Mouse (Mus musculus): ENCODE measurements at regions not wholly inside any gene's neighbourhood (a gene's known extent, or its start where the extent isn't known, plus 50 kb on each side); places are given as distances from the start of the nearest gene placed in this dataset.

GRCm38 (mm10) chr13:107730976-107731375 lies 313.3 kb upstream of the Smim15 start:
- H3K27ac ChIP-seq (ENCODE audit: insufficient read depth, low read depth, low read length, poor library complexity, severe bottlenecking): no peak overlapping the region
- H3K9me3 ChIP-seq (ENCODE audit: control insufficient read depth, insufficient read depth, low read depth, low read length): no peaks in the 10 kb centered on the region
- no peaks in the 10 kb centered on the region for H3K4me1 ChIP-seq (ENCODE audit: control insufficient read depth in 2 of 2, insufficient read depth in 2 of 2, low read length in 2 of 2, poor library complexity in 1 of 2)
- no peak overlapping the region for H3K4me3 ChIP-seq (ENCODE audit: insufficient read depth in 1 of 2, low read depth in 1 of 2, low read length in 2 of 2, poor library complexity in 1 of 2, severe bottlenecking in 1 of 2)
- in situ Hi-C loops (cut with MboI; ENCODE audit: low sequenced_read_pairs in 2 of 2, unreplicated experiment in 2 of 2): no loop called here
- TF ChIP-seq HCFC1 (IDR thresholded peaks at IDR 0.05; ENCODE audit: borderline replicate concordance, insufficient read depth, low read length): no peak
- TF ChIP-seq MAFK (IDR thresholded peaks at IDR 0.05; ENCODE audit: insufficient read depth, low read depth, low read length): no peak
- TF ChIP-seq CHD2 (IDR thresholded peaks at IDR 0.05; ENCODE audit: low read depth, low read length): no peak
- no peak for TF ChIP-seq ZC3H11A (IDR thresholded peaks at IDR 0.05; ENCODE audit: borderline replicate concordance, low read depth, low read length)
- no peak for TF ChIP-seq ZNF384 (IDR thresholded peaks at IDR 0.05; ENCODE audit: low read depth, low read length)
- peaks cover 21% of the 10 kb centered on the region for H3K36me3 ChIP-seq (ENCODE audit: control insufficient read depth, insufficient read depth, low read length, poor library complexity, severe bottlenecking)
- DNase-seq (ENCODE audit: low read depth, low spot score): no peak
- no peak overlapping the region for H3K9ac ChIP-seq (ENCODE audit: insufficient read depth, low read depth, low read length, poor library complexity, severe bottlenecking)

DNA sequence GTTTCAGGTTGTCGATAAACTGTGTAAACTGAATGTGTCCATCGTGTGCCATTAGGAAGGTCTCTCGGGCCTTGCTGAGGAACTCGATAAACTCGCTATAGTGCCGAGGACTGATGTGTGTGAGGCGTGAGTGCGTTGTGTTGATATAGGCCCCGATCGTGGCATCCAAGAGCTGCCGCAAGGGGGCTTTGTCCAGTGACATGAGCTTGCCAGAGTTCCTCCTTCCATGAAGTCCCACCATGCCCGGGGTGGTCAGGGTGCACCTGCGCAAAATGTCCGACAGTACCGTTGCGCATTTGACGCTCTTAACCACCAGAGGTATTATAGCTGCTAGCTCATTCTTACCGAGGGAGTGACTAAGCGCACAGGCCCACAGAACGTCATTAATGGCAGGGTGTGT lies 317.8 kb upstream of the Smim15 start:
- Histone ChIP-seq H3K36me3 (ENCODE audit: control insufficient read depth, insufficient read depth, low read length, poor library complexity, severe bottlenecking) (peaks cover 18% of the 10 kb centered on the region), H3K4me1 (ENCODE audit: control insufficient read depth in 2 of 2, insufficient read depth in 2 of 2, low read length in 2 of 2, poor library complexity in 1 of 2) (no peaks in the 10 kb centered on the region), H3K9ac (ENCODE audit: insufficient read depth, low read depth, low read length, poor library complexity, severe bottlenecking) (no peak overlapping the region), H3K27ac (ENCODE audit: insufficient read depth, low read depth, low read length, poor library complexity, severe bottlenecking) (no peak overlapping the region), H3K4me3 (ENCODE audit: insufficient read depth in 1 of 2, low read depth in 1 of 2, low read length in 2 of 2, poor library complexity in 1 of 2, severe bottlenecking in 1 of 2) (no peak overlapping the region), H3K9me3 (ENCODE audit: control insufficient read depth, insufficient read depth, low read depth, low read length) (no peaks in the 10 kb centered on the region)
- DNase-seq (ENCODE audit: low read depth, low spot score): no peak
- in situ Hi-C loops (cut with MboI; ENCODE audit: low sequenced_read_pairs in 2 of 2, unreplicated experiment in 2 of 2): no loop called here
- TF ChIP-seq CHD2 (IDR thresholded peaks at IDR 0.05; ENCODE audit: low read depth, low read length) (no peak), HCFC1 (IDR thresholded peaks at IDR 0.05; ENCODE audit: borderline replicate concordance, insufficient read depth, low read length) (no peak), ZC3H11A (IDR thresholded peaks at IDR 0.05; ENCODE audit: borderline replicate concordance, low read depth, low read length) (no peak), ZNF384 (IDR thresholded peaks at IDR 0.05; ENCODE audit: low read depth, low read length) (no peak), MAFK (IDR thresholded peaks at IDR 0.05; ENCODE audit: insufficient read depth, low read depth, low read length) (no peak)

DNA sequence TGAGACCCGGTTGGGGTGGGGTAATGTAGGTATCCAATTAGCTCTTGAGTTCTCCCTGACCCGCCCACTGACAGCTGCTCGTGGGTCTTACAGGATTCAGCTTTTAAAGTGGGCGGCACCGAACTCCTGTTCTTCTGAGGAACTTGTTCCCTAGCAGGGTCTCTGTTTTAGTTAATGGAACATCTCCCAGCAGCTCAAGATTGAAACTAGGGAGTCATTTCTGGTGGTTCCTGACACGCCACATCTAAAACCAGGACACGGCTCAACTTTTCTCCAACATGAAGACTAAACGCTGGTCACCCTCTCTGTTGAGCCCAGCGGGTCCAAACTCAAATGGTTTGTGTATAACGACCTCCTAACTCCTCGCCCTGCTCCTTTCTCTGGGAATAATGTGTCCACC lies 322.3 kb upstream of the Smim15 start:
- no peak for TF ChIP-seq ZC3H11A (IDR thresholded peaks at IDR 0.05; ENCODE audit: borderline replicate concordance, low read depth, low read length)
- no peak for TF ChIP-seq ZNF384 (IDR thresholded peaks at IDR 0.05; ENCODE audit: low read depth, low read length)
- TF ChIP-seq CHD2 (IDR thresholded peaks at IDR 0.05; ENCODE audit: low read depth, low read length): no peak
- no peak for TF ChIP-seq MAFK (IDR thresholded peaks at IDR 0.05; ENCODE audit: insufficient read depth, low read depth, low read length)
- no peak for TF ChIP-seq HCFC1 (IDR thresholded peaks at IDR 0.05; ENCODE audit: borderline replicate concordance, insufficient read depth, low read length)
- Histone ChIP-seq H3K4me3 (ENCODE audit: insufficient read depth in 1 of 2, low read depth in 1 of 2, low read length in 2 of 2, poor library complexity in 1 of 2, severe bottlenecking in 1 of 2) (no peak overlapping the region), H3K4me1 (ENCODE audit: control insufficient read depth in 2 of 2, insufficient read depth in 2 of 2, low read length in 2 of 2, poor library complexity in 1 of 2) (0 out of 4 replicates have a peak, but pooled peaks cover 0 to 2% of the 10 kb centered on the region in 2 experiments), H3K9ac (ENCODE audit: insufficient read depth, low read depth, low read length, poor library complexity, severe bottlenecking) (no peak overlapping the region), H3K27ac (ENCODE audit: insufficient read depth, low read depth, low read length, poor library complexity, severe bottlenecking) (no peak overlapping the region), H3K36me3 (ENCODE audit: control insufficient read depth, insufficient read depth, low read length, poor library complexity, severe bottlenecking) (peaks cover 6% of the 10 kb centered on the region; the same call in 1 of the 2 replicates), H3K9me3 (ENCODE audit: control insufficient read depth, insufficient read depth, low read depth, low read length) (no peaks in the 10 kb centered on the region)
- in situ Hi-C loops (cut with MboI; ENCODE audit: low sequenced_read_pairs in 2 of 2, unreplicated experiment in 2 of 2): no loop called here
- DNase-seq (ENCODE audit: low read depth, low spot score): no peak

GRCm38 (mm10) chr13:107720874-107721574 lies 323.2 kb upstream of the Smim15 start:
- H3K36me3 ChIP-seq (ENCODE audit: control insufficient read depth, insufficient read depth, low read length, poor library complexity, severe bottlenecking): no peaks in the 10 kb centered on the region

More at GRCm38 (mm10) chr13:107720874-107721574, 323.2 kb upstream of the Smim15 start:
- Histone ChIP-seq H3K27ac (ENCODE audit: insufficient read depth, low read depth, low read length, poor library complexity, severe bottlenecking) (no peak overlapping the region), H3K4me3 (ENCODE audit: insufficient read depth in 1 of 2, low read depth in 1 of 2, low read length in 2 of 2, poor library complexity in 1 of 2, severe bottlenecking in 1 of 2) (no peak overlapping the region), H3K9me3 (ENCODE audit: control insufficient read depth, insufficient read depth, low read depth, low read length) (no peaks in the 10 kb centered on the region), H3K4me1 (ENCODE audit: control insufficient read depth in 2 of 2, insufficient read depth in 2 of 2, low read length in 2 of 2, poor library complexity in 1 of 2) (0 out of 4 replicates have a peak, but pooled peaks cover 0 to 2% of the 10 kb centered on the region in 2 experiments), H3K9ac (ENCODE audit: insufficient read depth, low read depth, low read length, poor library complexity, severe bottlenecking) (no peak overlapping the region)
- in situ Hi-C loops (cut with MboI; ENCODE audit: low sequenced_read_pairs in 2 of 2, unreplicated experiment in 2 of 2): no loop called here
- DNase-seq (ENCODE audit: low read depth, low spot score): no peak
- TF ChIP-seq ZC3H11A (IDR thresholded peaks at IDR 0.05; ENCODE audit: borderline replicate concordance, low read depth, low read length) (no peak), MAFK (IDR thresholded peaks at IDR 0.05; ENCODE audit: insufficient read depth, low read depth, low read length) (no peak), ZNF384 (IDR thresholded peaks at IDR 0.05; ENCODE audit: low read depth, low read length) (no peak), HCFC1 (IDR thresholded peaks at IDR 0.05; ENCODE audit: borderline replicate concordance, insufficient read depth, low read length) (no peak), CHD2 (IDR thresholded peaks at IDR 0.05; ENCODE audit: low read depth, low read length) (no peak)
